Mouse (Mus musculus) right cerebral cortex, adult 2 months (tissue): Measurements from ENCODE around the gene H2-Ab1.
A peak's percentile ranks its signal among the peaks of the same experiment; 100 is the strongest.

Experiments used
- DNase-seq, 2 experiments: peaks; one replicate each; pipeline ENCODE4 v3.0.0; 2021 to 2022; ENCODE audit warnings: low spot score in 2 of 2

The H2-Ab1 gene

DNA sequence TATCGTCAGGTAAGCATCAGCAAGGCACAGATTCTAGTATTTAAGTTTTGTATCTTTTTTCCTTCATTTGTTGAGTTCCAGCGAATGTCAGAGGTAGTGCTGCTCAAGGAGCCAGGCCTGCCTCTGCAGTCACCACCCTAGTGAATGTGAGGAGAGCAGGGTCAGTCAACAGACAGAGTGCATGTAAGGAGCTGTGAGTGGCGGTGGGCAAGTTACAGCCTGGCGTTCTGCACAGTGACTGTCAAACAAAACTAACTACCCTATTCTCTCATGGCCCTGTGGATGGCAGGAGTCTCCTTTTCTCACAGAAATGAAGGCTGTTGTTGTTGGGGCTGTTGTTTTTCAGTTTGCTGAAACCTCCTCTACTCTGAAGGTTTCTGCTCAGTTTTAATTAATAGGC is 27.9 kb downstream of the H2-Ab1 start:
- DNase-seq, result no peak

DNA sequence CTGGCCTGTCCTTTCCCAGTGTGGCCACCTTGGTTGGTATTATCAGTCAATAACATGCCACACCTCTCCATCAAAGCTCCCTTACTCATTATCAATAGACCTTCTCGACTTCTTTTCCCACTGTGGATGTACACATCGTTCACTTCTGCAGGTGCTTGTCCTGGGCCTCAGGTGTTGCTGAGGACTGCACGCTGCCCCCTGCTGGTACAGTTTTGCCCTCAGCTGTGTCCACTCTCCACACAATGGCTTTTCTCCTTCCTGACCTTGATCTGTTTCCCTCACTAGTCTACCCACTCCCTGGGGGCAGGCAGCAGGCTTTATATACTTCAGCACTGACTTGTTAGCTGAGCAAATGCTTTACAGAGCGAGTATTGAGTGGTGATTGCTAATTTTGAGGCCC is 28.4 kb downstream of the H2-Ab1 start:
- no peak for DNase-seq

- DNase-seq, result no peak
Observed at GRCm38 (mm10) chr17:34286501-34286900, 29.0 kb downstream of the H2-Ab1 start.

DNA sequence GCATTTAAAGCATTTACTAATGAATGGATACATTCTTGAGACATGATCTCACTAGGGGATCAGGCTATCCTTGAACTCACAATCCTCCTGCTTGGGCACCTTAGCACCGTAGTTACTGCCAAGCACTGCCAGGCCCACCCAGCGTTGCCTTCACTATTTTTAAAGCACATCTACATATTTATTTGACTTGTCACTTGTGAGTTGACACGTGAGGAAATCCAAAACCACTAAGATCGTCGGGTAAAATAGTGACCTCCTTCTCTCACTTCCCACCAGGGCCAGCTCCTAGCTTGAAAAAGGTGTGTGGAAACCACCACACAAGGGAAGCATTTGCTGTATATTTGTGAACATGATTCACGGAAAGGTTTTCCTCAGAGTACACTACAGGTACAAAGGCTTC is 29.5 kb downstream of the H2-Ab1 start:
- no peak for DNase-seq

GRCm38 (mm10) chr17:34287648-34288047 is 30.2 kb downstream of the H2-Ab1 start, which contains the start of gene H2-Aa:
Gene H2-Aa, minus strand, starts transcription at chr17:34287823.
- peak; percentile 85 to 94 for DNase-seq

- DNase-seq, result no peak
Observed at GRCm38 (mm10) chr17:34288131-34288530, 30.6 kb downstream of the H2-Ab1 start.

DNA sequence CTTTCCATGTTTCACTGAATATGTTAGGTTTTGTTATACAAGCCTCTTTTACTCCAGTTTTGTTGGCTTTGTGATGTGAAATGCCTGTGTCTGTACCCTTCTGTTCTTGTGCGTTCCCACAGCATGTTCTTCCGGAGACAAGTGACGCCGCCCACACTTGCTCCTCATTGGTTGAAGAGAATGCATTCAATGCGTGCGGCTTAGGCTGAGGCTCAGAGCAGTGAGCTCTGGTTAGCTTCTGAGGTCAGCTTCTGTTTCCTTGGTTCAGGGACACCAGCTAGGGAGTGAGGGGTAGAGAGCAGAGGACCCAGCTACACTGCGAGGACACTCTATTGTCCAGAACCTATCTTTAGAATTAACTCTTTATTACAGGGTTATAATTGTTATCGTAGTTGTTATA is 34.1 kb downstream of the H2-Ab1 start:
- DNase-seq, result peak; percentile 83 to 90

GRCm38 (mm10) chr17:34292570-34292969 is 35.1 kb downstream of the H2-Ab1 start:
- DNase-seq, result no peak

GRCm38 (mm10) chr17:34293533-34293932 is 36.0 kb downstream of the H2-Ab1 start:
- no peak for DNase-seq

GRCm38 (mm10) chr17:34294249-34294648 is 36.8 kb downstream of the H2-Ab1 start:
- no peak for DNase-seq

DNA sequence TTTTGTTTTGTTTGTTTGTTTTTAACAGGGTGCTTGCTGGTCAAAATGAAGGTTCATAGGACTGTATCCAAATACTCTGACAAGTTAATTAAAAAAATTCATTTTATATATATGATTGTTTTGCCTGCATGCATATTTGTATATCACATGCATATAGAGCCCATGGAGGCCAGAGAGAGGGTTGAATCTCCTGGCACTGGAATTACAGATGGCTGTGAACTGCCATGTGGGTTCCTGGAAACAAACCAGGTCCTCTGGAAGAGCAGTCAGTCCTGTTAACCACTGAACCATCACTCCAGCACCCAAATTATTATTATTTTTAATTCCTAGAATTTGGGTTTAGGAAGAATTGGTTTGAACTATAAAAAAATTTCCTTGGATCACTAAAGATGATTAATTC is 37.8 kb downstream of the H2-Ab1 start:
- no peak for DNase-seq

DNA sequence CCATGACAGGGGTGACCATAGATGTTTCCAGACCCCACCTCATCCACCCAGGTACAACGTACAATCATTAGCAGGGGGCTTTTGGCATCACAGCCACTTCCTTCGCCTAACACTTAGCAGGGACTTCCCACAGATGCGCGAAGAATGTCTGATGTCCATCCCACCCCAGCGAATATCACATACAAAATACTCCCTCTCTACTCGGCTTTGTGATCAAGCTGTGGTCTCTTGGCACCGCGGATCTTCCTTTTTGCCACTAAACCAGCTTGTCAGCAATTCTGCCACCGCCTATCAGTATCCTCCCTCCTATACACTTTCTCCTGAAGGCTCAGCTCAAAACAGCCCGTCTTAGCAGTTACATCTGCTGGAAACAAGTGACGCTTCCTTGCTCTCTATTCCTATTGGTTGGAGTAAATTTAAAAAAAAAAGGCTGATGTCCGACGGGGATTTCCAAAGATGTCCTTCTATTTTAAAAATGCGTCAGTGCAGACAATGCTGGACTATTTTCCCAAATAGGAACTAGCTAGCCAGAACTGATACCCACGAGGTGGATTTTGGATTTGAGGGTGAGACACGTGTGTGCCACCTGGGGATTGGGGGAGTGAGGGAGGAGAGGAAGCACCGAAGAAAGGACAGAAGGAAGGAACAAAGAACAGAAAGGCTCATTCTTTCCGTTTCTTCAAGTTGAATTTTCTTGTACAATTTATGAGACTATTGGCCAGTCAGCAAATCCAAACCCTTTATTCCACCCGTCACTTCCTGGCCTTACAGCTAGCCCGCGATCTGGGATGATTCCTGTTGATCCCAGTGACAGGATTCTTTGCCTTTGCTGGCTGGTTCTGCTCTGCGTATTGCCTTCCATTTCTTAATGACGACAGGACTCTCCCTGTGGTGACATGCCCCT is 38.7 kb downstream of the H2-Ab1 start:
- peak; percentile 33 to 46 for DNase-seq

- DNase-seq, result no peak
Observed at GRCm38 (mm10) chr17:34299356-34299755, 41.9 kb downstream of the H2-Ab1 start.

DNA sequence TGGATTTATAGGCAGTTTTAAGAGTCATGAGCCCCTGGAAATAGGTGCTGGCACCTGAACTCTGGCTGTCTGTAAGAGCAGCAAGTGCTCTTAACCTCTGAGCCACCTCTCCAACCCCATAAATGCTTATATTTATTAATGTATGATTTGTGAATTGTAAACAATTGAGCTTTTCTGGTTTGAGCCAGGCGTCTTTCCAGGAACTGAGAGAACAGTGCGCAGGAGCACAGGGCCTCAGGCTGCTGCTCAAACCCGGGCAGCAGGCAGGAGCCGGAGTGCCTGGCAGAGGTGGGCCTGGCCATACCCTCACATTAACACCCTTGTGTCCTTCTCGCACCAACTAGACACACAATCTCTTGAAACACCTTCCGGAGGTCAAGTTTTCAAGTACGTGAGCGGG is 42.6 kb downstream of the H2-Ab1 start:
- no peak for DNase-seq

- no peak for DNase-seq
Observed at GRCm38 (mm10) chr17:34300691-34301566, 43.4 kb downstream of the H2-Ab1 start.

GRCm38 (mm10) chr17:34301670-34302190 is 44.2 kb downstream of the H2-Ab1 start:
- DNase-seq, result no peak

DNA sequence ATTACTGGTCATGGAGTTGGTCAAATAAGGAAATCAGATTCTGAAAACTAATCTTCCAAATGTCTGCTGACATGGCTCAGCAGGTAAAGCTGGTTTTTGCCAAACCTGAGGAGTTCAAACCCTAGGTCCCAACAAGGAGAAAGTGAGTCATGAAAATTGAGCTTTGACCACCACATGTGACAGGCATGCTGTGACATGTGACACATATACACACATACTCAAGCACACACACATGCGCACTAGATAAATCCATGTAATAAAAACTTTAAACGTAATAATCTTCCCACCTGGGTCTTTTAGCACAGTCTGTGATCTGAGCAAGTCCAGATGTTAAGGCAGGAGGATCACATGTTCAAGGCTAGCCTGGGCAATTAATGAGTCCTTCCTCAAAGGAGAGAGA is 46.3 kb downstream of the H2-Ab1 start:
- DNase-seq, result no peak

GRCm38 (mm10) chr17:34304751-34305150 is 47.3 kb downstream of the H2-Ab1 start:
- DNase-seq, result peak; percentile 77 to 79

GRCm38 (mm10) chr17:34305380-34306030 is 48.0 kb downstream of the H2-Ab1 start, which contains the start of gene H2-Eb1:
Gene H2-Eb1, plus strand, starts transcription at chr17:34305867.
- DNase-seq, result peak; percentile 93 to 94

DNA sequence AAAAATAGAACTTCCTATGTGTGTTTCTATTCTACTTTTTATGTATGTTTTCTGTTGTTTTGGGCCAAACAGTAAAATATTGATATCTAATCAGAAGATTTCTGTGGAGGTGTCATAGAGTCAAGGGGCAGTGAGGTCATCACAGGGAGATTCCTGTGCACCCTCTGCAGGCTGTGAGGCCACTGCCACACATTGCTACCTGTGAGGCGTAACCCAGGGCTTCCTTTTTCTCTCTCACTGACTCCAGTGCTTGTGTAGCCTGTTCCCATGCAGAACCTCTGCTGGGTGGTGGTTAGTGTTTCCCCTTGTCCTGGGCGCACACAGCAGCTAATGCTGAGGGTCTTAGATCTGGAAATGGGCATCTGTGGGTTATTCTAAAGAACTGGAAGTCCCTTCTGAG is 48.9 kb downstream of the H2-Ab1 start:
- no peak for DNase-seq

DNA sequence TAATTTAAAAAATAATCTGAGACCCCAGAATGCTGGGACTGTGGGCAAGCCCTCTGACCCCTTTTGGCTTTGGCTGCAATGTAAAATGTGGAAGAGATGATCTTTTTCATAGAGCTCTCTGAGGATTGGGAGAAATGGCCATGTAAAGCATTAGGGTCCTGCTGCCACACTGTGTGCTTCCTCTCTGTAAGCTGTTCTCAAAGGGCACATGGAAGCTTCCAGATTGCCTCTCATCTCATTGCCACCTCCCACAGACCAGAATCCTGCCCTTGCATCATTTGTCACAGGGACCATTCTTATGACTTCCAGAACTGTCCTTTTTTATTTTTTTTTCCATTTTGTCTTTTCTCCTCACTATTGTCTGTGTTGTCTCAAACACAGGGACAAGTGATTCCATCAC is 49.7 kb downstream of the H2-Ab1 start:
- no peak for DNase-seq

DNA sequence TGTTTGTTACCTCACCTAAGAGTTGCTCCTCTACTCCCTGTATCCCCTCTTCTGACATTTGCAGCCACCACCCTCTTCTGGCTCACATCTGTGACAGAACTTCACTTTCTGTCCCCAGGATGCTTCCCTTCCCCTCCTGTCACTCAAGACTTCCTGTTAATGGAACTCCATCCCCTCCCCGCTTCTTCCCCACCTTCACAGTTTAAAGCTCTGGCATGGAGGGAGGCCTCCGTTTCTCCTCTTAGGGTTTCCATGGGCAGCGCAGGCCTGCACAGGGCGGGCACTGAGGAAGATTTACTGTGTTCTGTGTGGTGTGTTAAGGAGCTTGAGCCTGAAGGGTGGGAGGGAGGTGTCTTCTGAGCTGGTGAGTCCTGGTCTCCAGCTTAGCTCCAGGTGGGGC is 50.7 kb downstream of the H2-Ab1 start:
- DNase-seq, result no peak
